Mouse (Mus musculus) thymus, postnatal 36 days (tissue): ENCODE measurements at regions not wholly inside any gene's neighbourhood (a gene's known extent, or its start where the extent isn't known, plus 50 kb on each side); places are given as distances from the start of the nearest gene placed in this dataset.

Experiments used
- DNase-seq, 2 experiments: peaks; one replicate each; pipeline ENCODE4 v3.0.0; 2022; ENCODE audit warnings: mixed read lengths in 2 of 2

GRCm38 (mm10) chr9:61269151-61269870 is 102.9 kb upstream of the Tle3 start:
- DNase-seq = no peak

DNA sequence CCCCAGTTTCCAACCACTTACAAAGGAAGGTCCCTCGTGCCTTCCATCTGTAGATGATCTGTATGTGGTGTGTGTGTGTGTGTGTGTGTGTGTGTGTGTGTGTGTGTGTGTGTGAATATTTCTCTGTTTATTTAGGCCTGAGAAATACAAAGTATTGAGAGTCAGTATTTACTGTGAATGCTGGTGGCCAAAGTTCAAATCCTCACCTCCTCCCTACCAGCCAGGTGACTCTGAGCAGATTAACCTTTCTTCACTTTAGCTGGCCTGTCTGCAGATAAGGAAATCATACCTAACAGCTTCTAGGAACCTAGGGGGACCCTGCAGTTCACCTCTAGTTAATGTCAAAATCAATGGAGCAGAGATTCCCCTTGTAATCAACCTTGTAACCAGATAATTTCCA is 100.9 kb upstream of the Tle3 start:
- DNase-seq = no peak

DNA sequence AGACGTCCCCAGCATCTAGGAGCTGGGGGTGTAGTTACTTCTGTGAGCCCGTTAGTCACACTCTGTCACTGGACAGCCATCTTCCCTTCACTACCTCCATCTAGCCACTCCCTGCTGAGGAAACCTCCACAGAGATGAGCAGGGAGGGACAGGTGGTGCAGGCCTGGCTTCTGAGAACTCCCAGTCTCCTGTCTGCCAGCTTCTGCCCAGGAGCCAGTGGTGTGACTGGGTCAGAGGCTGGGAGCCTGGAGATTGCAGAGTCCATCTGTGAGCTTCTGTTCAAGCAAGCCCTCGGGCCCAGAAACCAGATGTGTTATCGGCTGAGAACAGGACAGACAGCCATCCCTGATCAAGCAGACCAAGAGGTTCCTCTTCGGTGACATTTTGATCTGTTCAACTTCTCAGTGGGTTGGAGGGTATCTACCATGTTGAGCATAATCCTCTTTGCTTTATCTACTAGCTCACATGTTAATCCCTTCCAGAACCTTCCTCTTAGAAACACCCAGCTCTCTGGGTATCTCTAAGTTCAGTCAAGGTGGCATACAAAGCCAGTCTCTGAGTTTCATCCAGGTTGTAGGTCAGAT is 100.3 kb upstream of the Tle3 start:
- no peak for DNase-seq

DNA sequence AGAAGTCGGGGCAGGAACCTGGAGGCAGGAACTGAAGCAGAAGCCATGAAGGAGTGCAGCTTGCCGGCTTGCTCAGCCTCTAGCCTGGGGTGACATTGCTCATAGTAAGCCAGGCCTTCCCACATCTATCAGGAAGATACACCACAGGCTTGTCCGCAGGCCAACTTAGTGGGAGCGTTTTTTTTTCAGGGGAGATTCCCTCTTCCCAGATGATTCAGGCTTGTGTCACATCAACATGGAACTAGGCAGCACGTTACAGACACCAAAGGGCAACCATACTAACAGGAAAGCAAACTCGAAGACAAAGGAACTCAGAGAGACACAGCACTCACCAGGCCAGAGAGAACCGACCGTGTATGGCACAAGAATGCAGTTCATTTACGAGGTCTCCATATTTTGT is 98.1 kb upstream of the Tle3 start:
- DNase-seq = no peak

DNA sequence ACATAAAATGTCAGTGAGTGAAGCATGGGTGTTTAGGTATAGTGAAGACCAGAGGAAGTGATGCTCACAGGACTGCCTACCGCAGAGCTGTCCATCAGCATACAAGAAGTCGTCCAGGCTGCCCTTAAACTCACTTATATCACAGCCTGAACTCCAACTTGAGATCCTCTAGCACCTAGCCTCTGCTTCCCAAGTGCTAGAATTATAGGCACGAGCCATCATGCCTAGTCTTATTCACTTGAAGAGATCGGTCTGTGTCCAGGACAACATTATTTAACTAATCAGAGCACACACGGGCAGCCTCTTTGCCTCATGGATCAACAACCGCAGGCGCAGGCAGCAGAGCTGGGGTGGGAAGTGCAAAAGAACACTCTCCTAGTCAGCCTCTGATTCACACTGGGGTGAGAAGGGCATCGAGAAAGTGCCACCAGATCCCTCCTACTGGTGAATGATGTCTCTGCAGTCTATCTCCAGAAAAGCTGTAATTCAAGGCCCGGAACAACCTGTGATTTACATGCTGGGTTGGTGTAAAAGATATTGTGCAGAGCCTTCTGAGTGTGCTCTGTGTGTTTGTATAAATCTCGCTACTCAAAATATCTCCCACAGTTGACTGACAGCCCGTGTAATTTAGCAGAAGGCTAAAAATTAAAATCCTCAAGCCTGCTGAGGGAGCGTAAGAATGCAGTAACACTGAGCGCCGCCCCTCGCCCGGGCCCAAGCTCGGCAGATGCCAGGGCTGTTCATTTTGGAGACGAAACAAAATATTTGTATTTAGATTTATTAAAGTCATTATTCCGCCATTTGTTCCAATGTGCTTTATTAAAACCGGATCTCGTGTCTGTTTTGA is 94.6 kb upstream of the Tle3 start:
- peak; percentile 46 to 54 for DNase-seq

- no peak for DNase-seq
These were observed 93.9 kb upstream of the Tle3 start for GRCm38 (mm10) chr9:61278216-61278758.

DNA sequence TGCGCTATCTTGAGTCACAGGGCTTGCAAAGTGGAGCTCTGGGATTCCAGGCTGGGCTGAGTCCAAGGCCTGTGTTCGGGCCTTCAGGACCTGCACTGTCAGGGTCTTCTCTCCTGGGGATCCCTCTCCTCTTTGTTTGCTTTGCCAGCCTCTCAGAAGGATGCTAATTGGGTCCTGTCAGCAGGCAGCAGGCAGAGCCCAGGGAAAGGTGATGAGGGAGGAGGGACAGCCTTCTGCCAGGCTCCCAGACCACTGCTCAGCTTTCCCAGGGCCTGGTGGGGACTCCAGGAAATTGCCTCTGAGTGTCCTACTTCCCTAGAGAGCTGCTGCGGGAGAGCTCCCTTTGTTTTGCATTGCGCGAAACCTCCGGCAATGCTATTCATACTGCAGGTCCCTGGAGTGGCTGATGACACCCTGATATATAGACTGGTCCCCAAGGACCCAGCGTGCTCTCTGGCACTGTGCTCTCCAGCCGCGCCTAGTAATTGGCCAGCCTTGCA is 93.1 kb upstream of the Tle3 start:
- no peak for DNase-seq

GRCm38 (mm10) chr9:61280856-61281582 is 91.1 kb upstream of the Tle3 start:
- DNase-seq = no peak

GRCm38 (mm10) chr9:61283311-61283710 is 88.9 kb upstream of the Tle3 start:
- no peak for DNase-seq

DNA sequence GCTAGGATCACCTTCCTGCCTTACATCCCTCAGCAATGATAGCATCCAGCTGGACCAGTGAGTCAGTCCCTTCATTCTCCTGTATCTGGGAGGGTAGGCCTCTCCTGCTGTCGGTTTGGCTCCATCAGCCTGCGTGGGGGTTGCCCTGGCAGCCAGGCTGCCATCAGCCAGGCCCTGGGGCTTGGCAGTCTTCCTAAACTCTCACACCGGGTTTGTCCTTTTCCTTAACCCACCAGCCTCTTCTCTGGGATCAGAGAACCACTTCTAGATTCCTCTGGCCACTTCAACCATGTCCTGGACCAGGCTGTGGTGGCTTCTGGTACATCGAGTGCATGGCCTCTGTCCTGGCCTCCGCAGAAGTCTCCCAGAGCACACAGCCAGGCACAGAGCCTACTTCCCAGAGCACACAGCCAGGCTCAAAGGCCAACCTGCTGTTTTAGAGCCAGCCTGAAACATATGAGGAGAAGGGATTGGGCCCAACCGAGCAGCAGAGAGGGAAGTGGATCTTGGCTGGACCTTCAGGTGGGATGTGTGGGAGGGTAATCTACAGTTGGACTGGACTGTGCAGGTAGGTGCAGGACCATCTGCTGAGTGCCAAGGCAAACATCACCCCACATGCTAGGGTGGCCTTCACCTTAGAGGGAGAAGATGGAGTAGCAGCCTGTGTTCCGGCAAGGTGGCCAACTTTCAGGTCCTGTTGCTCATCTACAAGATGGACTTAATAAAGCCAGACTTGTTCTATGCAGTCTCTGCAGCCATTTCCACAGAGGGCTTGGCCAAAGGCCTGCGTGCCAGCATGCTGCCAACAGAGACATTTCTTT is 87.8 kb upstream of the Tle3 start:
- DNase-seq = no peak

DNA sequence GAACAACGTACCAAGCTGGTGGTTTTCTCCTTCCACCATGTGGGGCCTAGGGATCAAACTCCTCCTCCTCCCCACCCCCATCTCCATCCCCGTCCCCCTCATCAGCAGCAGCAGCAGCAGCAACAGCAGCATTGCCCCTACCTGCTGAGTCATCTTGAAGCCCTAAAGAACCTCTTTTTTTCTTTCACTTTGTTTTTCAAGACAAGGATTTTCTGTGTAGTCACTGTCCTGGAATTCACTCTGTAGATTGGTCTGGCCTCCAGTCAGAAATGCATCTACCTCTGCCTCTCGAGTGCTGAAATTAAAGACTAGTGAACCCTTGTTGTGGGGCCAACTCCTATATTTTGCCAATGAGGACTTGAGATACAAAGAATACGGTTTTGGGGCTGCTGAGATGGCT is 85.6 kb upstream of the Tle3 start:
- DNase-seq = no peak

- no peak for DNase-seq
These were observed 83.0 kb upstream of the Tle3 start for GRCm38 (mm10) chr9:61289117-61289516.

GRCm38 (mm10) chr9:61289713-61290112 is 82.5 kb upstream of the Tle3 start:
- no peak for DNase-seq

DNA sequence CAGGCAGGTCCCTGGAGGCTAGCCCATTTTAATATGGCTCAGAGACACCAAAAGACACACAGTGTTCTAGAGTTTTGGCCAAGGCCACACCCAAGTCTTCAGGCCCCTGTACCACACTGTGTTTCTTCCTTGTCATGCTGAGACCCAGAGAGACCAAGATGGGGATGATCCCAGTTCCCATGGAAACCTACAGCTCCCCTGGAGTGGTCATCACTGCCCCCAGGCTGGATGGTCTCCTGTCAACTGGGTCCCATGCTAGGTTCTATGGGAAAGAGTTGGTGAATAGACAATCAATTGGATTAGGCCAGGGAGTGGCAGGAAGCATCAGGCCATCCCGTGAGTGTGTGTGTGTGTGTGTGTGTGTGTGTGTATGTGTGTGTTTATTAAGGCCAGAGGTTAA is 80.5 kb upstream of the Tle3 start:
- no peak for DNase-seq

GRCm38 (mm10) chr9:61292501-61292900 is 79.7 kb upstream of the Tle3 start:
- no peak for DNase-seq

DNA sequence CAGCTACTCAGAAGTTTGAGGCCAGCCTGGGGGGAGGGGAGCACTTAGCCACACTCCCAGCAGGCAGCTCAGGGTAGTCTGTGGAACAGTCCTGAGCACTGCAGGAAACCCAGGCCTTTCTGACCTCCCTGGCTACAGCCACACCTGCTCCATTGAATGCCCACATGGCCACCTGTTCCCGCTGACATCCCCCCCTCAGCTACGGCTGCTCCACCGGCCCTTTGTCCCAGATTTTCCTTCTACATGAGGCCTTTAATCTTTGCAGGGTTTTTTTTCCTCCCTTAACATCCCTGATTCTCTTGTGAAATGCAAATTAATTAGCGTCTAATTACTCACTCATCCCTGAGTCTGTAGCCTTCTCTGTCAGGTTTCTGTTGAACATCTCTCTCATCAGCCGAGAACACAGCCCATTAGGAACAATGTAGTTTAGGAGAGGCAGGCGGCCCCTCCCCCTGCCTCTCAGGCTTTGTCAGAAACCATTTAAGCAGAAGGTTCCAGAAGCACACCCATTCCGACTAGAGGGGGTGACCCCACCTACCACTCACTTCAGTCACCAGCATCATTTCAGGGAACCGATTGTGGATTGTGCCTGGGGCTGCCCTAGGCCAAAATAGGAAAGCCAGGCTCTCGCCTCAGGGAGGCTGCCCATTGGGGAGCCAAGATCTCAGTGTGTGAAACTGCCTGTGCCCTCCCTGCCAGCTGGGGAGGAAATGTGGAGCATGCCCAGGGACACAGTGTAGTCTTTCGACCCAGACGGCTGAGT is 78.8 kb upstream of the Tle3 start:
- no peak for DNase-seq

GRCm38 (mm10) chr9:61295001-61295400 is 77.2 kb upstream of the Tle3 start:
- DNase-seq = no peak

- no peak for DNase-seq
These were observed 75.7 kb upstream of the Tle3 start for GRCm38 (mm10) chr9:61296311-61296947.

- no peak for DNase-seq
These were observed 74.8 kb upstream of the Tle3 start for GRCm38 (mm10) chr9:61297385-61297784.

DNA sequence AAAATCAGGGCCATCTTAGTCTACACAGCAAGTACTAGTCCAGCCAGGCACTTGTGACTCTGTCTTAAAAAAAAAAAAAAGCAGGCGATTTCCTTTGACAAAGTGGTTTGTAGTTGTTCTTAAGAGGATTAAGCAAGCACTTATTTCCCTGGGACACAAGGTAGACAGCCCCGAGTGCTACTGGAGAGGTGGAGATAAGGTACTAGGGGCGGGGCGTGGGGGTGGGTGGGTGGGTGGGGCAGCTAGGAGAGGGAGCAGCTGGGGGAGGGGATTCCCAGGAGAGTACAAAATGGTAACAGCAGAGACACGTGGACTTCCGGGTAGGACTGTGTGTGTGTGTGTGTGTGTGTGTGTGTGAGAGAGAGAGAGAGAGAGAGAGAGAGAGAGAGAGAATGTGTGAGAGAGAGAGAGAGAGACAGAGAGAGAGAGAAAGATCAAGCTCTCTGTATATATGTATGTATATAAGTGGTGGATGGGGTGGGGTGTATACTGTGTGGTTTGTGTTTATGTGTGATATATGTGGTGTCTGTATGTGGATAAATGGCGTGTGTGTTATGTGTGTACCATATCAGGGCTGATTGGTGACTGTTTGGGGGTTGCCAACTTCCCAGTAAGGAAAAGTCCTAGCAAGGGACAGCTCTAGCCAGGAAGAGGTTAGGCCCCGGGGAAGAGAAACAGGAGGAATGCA is 72.1 kb upstream of the Tle3 start:
- DNase-seq = no peak
